25 mouse cellular contexts compared by ENCODE assay signal in genomic region chr4:66055690-66056089, GRCm38 (mm10).
DNase-seq lines count a peak whose midpoint lies in the region; ATAC-seq and TF ChIP-seq lines count a peak whose summit lies in the region.
"Had no signal": no experiment of that assay in that cellular context is flagged by ENCODE, and none has a peak within 500 bp of the region (broad histone marks: within the 10 kb centered on the region; RNA-seq: fewer than 3 reads in every experiment).

No protein-coding gene starts in this region.

- H3K27me3 ChIP-seq in cerebellum, adult 2 months (ENCODE audit: control insufficient read depth, insufficient read depth, low read length) = no peaks in the 10 kb centered on the region
- no peaks in the 10 kb centered on the region for H3K27me3 ChIP-seq in intestine, embryonic 15.5 days (replicated peaks)
- H3K27me3 ChIP-seq: forebrain, embryonic 13.5 days; heart, embryonic 15.5 days; hindbrain, embryonic 12.5 days; kidney, embryonic 15.5 days had no signal

- H3K36me3 ChIP-seq in intestine, embryonic 15.5 days = no peaks in the 10 kb centered on the region
- H3K36me3 ChIP-seq: G1E; heart, embryonic 15.5 days; hindbrain, embryonic 12.5 days; kidney, embryonic 15.5 days had no signal

- H3K4me2 ChIP-seq in intestine, embryonic 15.5 days (replicated peaks) = no peak overlapping the region
- H3K4me2 ChIP-seq: forebrain, embryonic 13.5 days; heart, embryonic 11.5 days; heart, embryonic 15.5 days; hindbrain, embryonic 12.5 days; kidney, embryonic 15.5 days had no signal

- no peak for TF ChIP-seq POLR2A in cerebellum, adult 2 months (IDR thresholded peaks at IDR 0.05; ENCODE audit: borderline replicate concordance, insufficient read depth, low read length)

- no peak overlapping the region for H3K27ac ChIP-seq in cerebellum, adult 2 months (ENCODE audit: insufficient read depth, low read length)
- H3K27ac ChIP-seq in gastrocnemius, adult 2 months = no peak overlapping the region
- H3K27ac ChIP-seq in intestine, embryonic 15.5 days = no peak overlapping the region
- H3K27ac ChIP-seq: forebrain, embryonic 13.5 days; heart, adult 2 months; heart, embryonic 15.5 days; hindbrain, embryonic 12.5 days; kidney, embryonic 15.5 days had no signal

- no peak overlapping the region for H3K4me3 ChIP-seq in cerebellum, adult 2 months (replicated peaks; ENCODE audit: insufficient read depth, low read depth, low read length)
- no peak overlapping the region for H3K4me3 ChIP-seq in gastrocnemius, adult 2 months
- no peak overlapping the region for H3K4me3 ChIP-seq in intestine, embryonic 15.5 days (replicated peaks)
- H3K4me3 ChIP-seq: forebrain, embryonic 13.5 days; heart, adult 2 months; heart, embryonic 15.5 days; hindbrain, embryonic 12.5 days; kidney, embryonic 15.5 days had no signal

- peak; percentile 65; the same call in 1 of the 2 replicates for ATAC-seq in cerebellum, adult (ENCODE audit: insufficient number of reproducible peaks, low FRiP score, low TSS enrichment)
- ATAC-seq in intestine, embryonic 15.5 days = no peak
- ATAC-seq: CD4-positive, CD25-positive, alpha-beta regulatory T cell, adult 4 months; forebrain, embryonic 13.5 days; forebrain, postnatal 0 days; hindbrain, embryonic 16.5 days; inflammation-experienced regulatory T-cells, adult 6 months had no signal

- H3K9ac ChIP-seq in intestine, embryonic 15.5 days = no peak overlapping the region
- H3K9ac ChIP-seq: forebrain, embryonic 13.5 days; forebrain, postnatal 0 days; heart, embryonic 15.5 days; hindbrain, embryonic 12.5 days; kidney, embryonic 15.5 days had no signal

- no peaks in the 10 kb centered on the region for H3K9me3 ChIP-seq in intestine, embryonic 15.5 days
- H3K9me3 ChIP-seq: forebrain, embryonic 13.5 days; heart, embryonic 15.5 days; hindbrain, embryonic 12.5 days; kidney, embryonic 15.5 days had no signal

- TF ChIP-seq CTCF in cerebellum, adult 2 months (IDR thresholded peaks at IDR 0.05; ENCODE audit: borderline replicate concordance, insufficient read depth, low read depth, low read length) = no peak
- no peak for TF ChIP-seq CTCF in gastrocnemius, adult 2 months (IDR thresholded peaks at IDR 0.05)

- WGBS in cerebellum, adult 2 months = 13% methylated on average over 4 of the region's 4 CpGs
- 86% methylated on average over 4 of the region's 4 CpGs for WGBS in intestine, embryonic 15.5 days

- intact Hi-C loops in gastrocnemius, adult 2 months (cut with DNase I) = no loop called here

- peaks cover 10% of the 10 kb centered on the region; the same call in 1 of the 2 replicates for H3K4me1 ChIP-seq in cerebellum, adult 2 months (ENCODE audit: control insufficient read depth, insufficient read depth, low read length)
- H3K4me1 ChIP-seq in intestine, embryonic 15.5 days (replicated peaks) = no peaks in the 10 kb centered on the region
- H3K4me1 ChIP-seq: forebrain, embryonic 13.5 days; hindbrain, embryonic 12.5 days; kidney, embryonic 15.5 days had no signal

- DNase-seq in cerebellum, postnatal 4 days (ENCODE audit: low spot score in 2 of 2) = no peak
- DNase-seq in brain, adult 2 months (ENCODE audit: low read depth, low spot score) = peak; percentile 82
- DNase-seq in cerebellum, adult 2 months = peak; percentile 40 to 82
- peak; percentile 45 to 56 for DNase-seq in cerebellum, postnatal 10 days
- no peak for DNase-seq in layer of hippocampus, adult 8-10 months (ENCODE audit: low spot score in 2 of 2)
- DNase-seq in gastrocnemius, adult 2 months = no peak
- DNase-seq: adrenal gland, adult 8-10 months; adrenal gland, postnatal 36 days; B cell, adult 2 months; forebrain, postnatal 0 days; gastrocnemius, postnatal 10 days; heart, adult 2 months; heart, postnatal 4 days; kidney, adult 18-20 months had no signal

Comparison
In these comparisons a context has a peak if more than half of its experiments do, and no peak if none do; other contexts are left out.
1. DNase-seq: peak in brain, adult 2 months (single experiment), cerebellum, adult 2 months (2 of 2) and cerebellum, postnatal 10 days (2 of 2); none in cerebellum, postnatal 4 days (0 of 2), layer of hippocampus, adult 8-10 months (0 of 2) and gastrocnemius, adult 2 months (single experiment).